Mouse (Mus musculus) embryonic facial prominence, embryonic 13.5 days (tissue): ENCODE measurements around the gene Olfr136. TPM values are rescaled to one million over a fixed set of nuclear protein-coding genes. Genes with fewer than 3 reads are reported as not detected.

Experiments
- ATAC-seq: fragments of 200-750 bp; cut with Nextera tagmentation; 2 replicates; pipeline ENCODE4 v1.8.0; 2017; ENCODE audit warnings: low read depth; ENCODE audit not compliant: insufficient number of reproducible peaks, insufficient read depth, low FRiP score, low TSS enrichment
- H3K27ac ChIP-seq: fragments of 300-500 bp; sonication (generic); 2 replicates; pipeline ENCODE4 v1.5.1; 2015; ENCODE audit warnings: moderate library complexity, mild to moderate bottlenecking, inconsistent platforms
- H3K27me3 ChIP-seq: fragments of 300-500 bp; sonication (generic); 2 replicates; pipeline ENCODE4 v1.6.1; 2015; ENCODE audit warnings: mild to moderate bottlenecking, inconsistent platforms
- H3K36me3 ChIP-seq: fragments of 300-500 bp; sonication (generic); 2 replicates; pipeline ENCODE4 v1.6.1; 2015; ENCODE audit warnings: mild to moderate bottlenecking, inconsistent platforms
- H3K4me1 ChIP-seq: fragments of 300-500 bp; sonication (generic); 2 replicates; pipeline ENCODE4 v1.6.1; 2015; ENCODE audit warnings: inconsistent platforms
- H3K4me2 ChIP-seq: fragments of 300-500 bp; sonication (generic); 2 replicates; pipeline ENCODE4 v1.6.1; 2015; ENCODE audit warnings: moderate library complexity, mild to moderate bottlenecking, inconsistent platforms
- H3K4me3 ChIP-seq: fragments of 300-500 bp; sonication (generic); 2 replicates; pipeline ENCODE4 v1.5.1; 2015; ENCODE audit warnings: mild to moderate bottlenecking, inconsistent platforms
- H3K9ac ChIP-seq: fragments of 300-500 bp; sonication (generic); 2 replicates; pipeline ENCODE4 v1.6.1; 2015; ENCODE audit warnings: mild to moderate bottlenecking, inconsistent platforms
- H3K9me3 ChIP-seq: fragments of 300-500 bp; sonication (generic); 2 replicates; pipeline ENCODE4 v1.6.1; 2016; ENCODE audit warnings: inconsistent platforms
- polyA plus RNA-seq: library from polyadenylated mRNA; unstranded; fragments of >200 nt; fragmentation: Nextera tagmentation; extraction: Ambion mirVana; gene quantifications from 2 replicates; pipeline ENCODE4 v1.2.1, GENCODE M21; 2015

The Olfr136 gene
- polyA plus RNA-seq = not detected in 2 replicates

DNA sequence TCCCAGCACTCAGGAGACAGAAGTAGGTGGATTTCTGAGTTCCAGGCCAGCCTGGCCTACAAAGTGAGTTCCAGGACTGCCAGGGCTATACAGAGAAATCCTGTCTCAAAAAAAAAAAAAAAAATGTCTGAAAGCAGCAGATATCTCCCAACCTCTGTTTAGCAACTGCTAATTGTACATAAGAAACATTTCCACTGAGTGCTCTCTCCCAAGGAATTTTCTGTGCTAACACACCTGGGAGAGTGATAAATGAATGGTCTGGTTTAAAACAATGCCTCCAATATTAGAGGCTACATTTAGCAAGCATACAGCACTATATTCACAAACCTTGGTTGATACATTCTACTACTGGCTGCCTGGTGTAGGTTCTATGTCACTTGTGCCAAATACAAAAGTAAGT is at the start of gene Olfr136:
TSS of gene Olfr136 (plus strand) at position 301 of the 400 bp plus-strand sequence.
- H3K9me3 ChIP-seq = no peaks in the 10 kb centered on the region; the same call in 1 of the 2 replicates
- no peaks in the 10 kb centered on the region for H3K27me3 ChIP-seq
- H3K4me2 ChIP-seq = no peak within 1 kb of the TSS
- no peak within 1 kb of the TSS for H3K27ac ChIP-seq
- H3K9ac ChIP-seq = no peak within 1 kb of the TSS
- no peaks in the 10 kb centered on the region for H3K4me1 ChIP-seq
- H3K4me3 ChIP-seq = no peak within 1 kb of the TSS
- no peak for ATAC-seq
- H3K36me3 ChIP-seq = no peaks in the 10 kb centered on the region

DNA sequence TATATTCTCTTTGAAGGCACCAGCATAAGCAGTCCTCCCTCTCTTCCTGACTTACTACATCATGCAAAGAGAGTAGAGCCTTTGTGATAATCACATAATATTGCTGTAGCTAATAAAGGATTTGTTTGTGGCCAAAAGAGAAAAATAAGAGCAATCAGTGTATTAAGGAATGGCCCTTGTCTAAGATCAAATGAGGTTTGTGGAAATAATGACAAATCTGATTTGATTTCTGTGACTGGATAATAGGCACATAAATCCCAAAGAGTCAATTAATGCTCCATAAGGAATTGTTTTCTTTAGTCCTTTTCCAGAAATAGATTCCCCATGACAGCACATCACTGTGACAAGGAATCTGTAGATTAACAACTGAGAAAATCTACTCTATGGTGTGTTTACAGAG is 22.2 kb upstream of the Olfr136 start, which contains the start of gene Olfr137:
TSS of gene Olfr137 (minus strand) at position 101 of the 400 bp plus-strand sequence.
- Histone ChIP-seq H3K4me2 (no peak within 1 kb of the TSS), H3K27ac (no peak within 1 kb of the TSS), H3K36me3 (no peaks in the 10 kb centered on the region), H3K27me3 (no peaks in the 10 kb centered on the region), H3K9me3 (no peaks in the 10 kb centered on the region; the same call in 1 of the 2 replicates), H3K4me3 (no peak within 1 kb of the TSS), H3K9ac (no peak within 1 kb of the TSS), H3K4me1 (no peaks in the 10 kb centered on the region)
- no peak for ATAC-seq

Other genes starting within 250 kb of the Olfr136 start
- gene Olfr131, start 241.1 kb upstream of the Olfr136 start, polyA plus RNA-seq = not detected in 2 replicates
- gene Olfr132, start 195.3 kb upstream of the Olfr136 start, polyA plus RNA-seq = not detected in 2 replicates
- gene Olfr133, start 184.6 kb upstream of the Olfr136 start, polyA plus RNA-seq = not detected in 2 replicates
- not detected in 2 replicates for gene Olfr134, start 158.4 kb upstream of the Olfr136 start, polyA plus RNA-seq
- not detected in 2 replicates for gene Olfr135, start 125.5 kb upstream of the Olfr136 start, polyA plus RNA-seq
- gene Olfr138, start 68.8 kb upstream of the Olfr136 start, polyA plus RNA-seq = not detected in 2 replicates
- gene Olfr137, start 22.3 kb upstream of the Olfr136 start, polyA plus RNA-seq = not detected in 2 replicates
- gene Esp36, start 90.4 kb downstream of the Olfr136 start, polyA plus RNA-seq = not detected in 2 replicates
- not detected in 2 replicates for gene Esp34, start 224.4 kb downstream of the Olfr136 start, polyA plus RNA-seq